Mouse (Mus musculus): Measurements from ENCODE around the gene Oasl1. TPM values are rescaled to one million over a fixed set of nuclear protein-coding genes. Genes with fewer than 3 reads are reported as not detected.

Oasl1 gene
- polyA plus RNA-seq, 1 experiment from 2014 or later = 0.25 TPM

DNA sequence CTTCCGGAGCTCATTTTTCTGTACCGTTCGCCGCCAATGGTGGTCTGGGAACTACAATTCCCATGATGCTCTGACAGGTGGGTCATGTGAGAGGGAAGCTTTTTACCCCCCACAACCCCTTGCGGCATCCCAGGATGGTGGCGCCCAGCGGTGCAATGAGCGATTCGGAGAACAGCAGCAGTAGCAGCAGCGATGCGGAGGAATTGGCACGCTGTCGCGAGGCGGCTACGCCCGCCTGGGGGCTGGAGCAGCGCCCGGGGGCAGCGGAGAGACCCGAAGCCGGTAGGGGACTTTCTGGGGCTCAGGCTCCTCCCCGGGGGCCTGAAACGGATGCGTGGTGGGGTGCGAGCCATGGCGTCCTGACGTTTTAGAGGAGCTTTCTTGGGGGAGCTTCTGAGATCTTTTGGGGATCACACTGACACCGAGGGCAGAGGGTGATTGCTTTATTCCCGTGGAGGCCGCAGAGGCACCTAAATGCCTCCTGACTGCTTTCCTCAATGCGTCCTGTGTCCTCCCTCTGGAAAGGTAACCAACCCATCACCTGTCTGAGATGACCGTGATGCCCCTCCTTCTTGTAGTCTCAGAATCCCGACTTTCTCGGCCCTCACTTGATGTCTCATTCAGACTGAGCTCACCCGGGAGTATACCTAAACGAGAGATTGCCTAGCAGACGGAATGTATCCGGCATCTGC, 19.2 kb downstream of the Oasl1 start, which contains the start of gene 2210016L21Rik:
Gene 2210016L21Rik, plus strand, starts transcription at position 85 of the 692 bp plus-strand sequence.
- WGBS = 1% methylated on average over 39 of the region's 39 CpGs
- peaks cover 16% of the 10 kb centered on the region for H3K36me3 ChIP-seq (replicated peaks; ENCODE audit: control insufficient read depth, insufficient read depth)
- ATAC-seq (ENCODE audit: low FRiP score) = peak; percentile 94
- 0 out of 2 replicates have a peak, but pooled peaks cover 5% of the 10 kb centered on the region for H3K4me1 ChIP-seq (replicated peaks; ENCODE audit: control insufficient read depth, insufficient read depth, low read length)
- H3K9me3 ChIP-seq (ENCODE audit: control insufficient read depth, low read length) = no peaks in the 10 kb centered on the region
- H3K9ac ChIP-seq = peak within 1 kb of the TSS; percentile 92
- H3K27me3 ChIP-seq (ENCODE audit: control insufficient read depth, insufficient read depth, low read length) = no peaks in the 10 kb centered on the region
- H3K27ac ChIP-seq = peak within 1 kb of the TSS; percentile 87
- H3K4me2 ChIP-seq (replicated peaks) = peak within 1 kb of the TSS; percentile 75
- DNase-seq (ENCODE audit: low spot score) = peak; percentile 90
- peak within 1 kb of the TSS; percentile 80 for H3K4me3 ChIP-seq (replicated peaks; ENCODE audit: low read length)

DNA sequence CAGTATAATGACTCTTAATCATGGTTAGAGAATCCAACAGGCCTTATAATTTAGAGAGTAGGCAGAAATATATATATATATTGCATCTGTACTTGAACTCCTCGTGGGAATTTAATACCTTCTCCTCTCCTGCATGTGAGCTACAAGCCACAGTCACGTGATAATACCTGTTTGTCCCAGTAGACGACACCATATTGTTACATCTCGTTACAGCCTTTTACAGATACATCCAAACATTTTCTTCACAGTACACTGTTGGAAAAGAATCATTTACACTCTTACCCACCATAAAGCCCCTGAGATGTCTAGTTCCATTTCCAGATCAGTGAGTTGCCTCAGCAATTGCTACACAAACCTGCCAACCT, 19.7 kb downstream of the Oasl1 start:
- DNase-seq (ENCODE audit: low spot score) = no peak
- Histone ChIP-seq H3K4me2 (replicated peaks) (peak overlapping the region; percentile 75), H3K4me3 (replicated peaks; ENCODE audit: low read length) (peak overlapping the region; percentile 80), H3K27me3 (ENCODE audit: control insufficient read depth, insufficient read depth, low read length) (no peaks in the 10 kb centered on the region), H3K36me3 (replicated peaks; ENCODE audit: control insufficient read depth, insufficient read depth) (peaks cover 22% of the 10 kb centered on the region), H3K9ac (peak overlapping the region; percentile 92), H3K27ac (peak overlapping the region; percentile 87), H3K9me3 (ENCODE audit: control insufficient read depth, low read length) (no peaks in the 10 kb centered on the region), H3K4me1 (replicated peaks; ENCODE audit: control insufficient read depth, insufficient read depth, low read length) (0 out of 2 replicates have a peak, but pooled peaks cover 5% of the 10 kb centered on the region)
- WGBS = 32% methylated on average over 4 of the region's 4 CpGs
- no peak for ATAC-seq (ENCODE audit: low FRiP score)

DNA sequence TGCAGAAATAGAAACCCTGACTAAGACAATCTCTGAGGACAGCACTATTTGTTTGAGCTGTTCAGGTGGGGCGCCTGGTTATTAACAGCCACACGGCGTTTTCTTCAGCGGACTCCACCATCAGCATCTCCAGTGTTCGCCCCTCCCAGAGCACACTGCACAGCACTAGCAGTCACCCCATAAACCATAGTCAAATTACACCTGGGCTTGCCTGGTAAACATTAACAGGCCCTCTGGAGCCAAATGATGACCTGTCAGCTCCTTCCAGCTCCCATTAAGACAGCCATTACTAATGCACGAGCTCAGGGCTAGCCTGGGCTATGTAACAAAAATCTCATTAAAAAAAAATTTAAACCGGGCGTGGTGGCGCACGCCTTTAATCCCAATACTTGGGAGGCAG, 22.0 kb downstream of the Oasl1 start:
- no peak for DNase-seq (ENCODE audit: low spot score)
- 0 out of 2 replicates have a peak, but pooled peaks cover 5% of the 10 kb centered on the region for H3K4me1 ChIP-seq (replicated peaks; ENCODE audit: control insufficient read depth, insufficient read depth, low read length)
- no peak overlapping the region for H3K9ac ChIP-seq
- H3K4me3 ChIP-seq (replicated peaks; ENCODE audit: low read length) = no peak overlapping the region
- no peaks in the 10 kb centered on the region for H3K9me3 ChIP-seq (ENCODE audit: control insufficient read depth, low read length)
- H3K36me3 ChIP-seq (replicated peaks; ENCODE audit: control insufficient read depth, insufficient read depth) = peaks cover 43% of the 10 kb centered on the region
- no peak overlapping the region for H3K4me2 ChIP-seq (replicated peaks)
- no peaks in the 10 kb centered on the region for H3K27me3 ChIP-seq (ENCODE audit: control insufficient read depth, insufficient read depth, low read length)
- H3K27ac ChIP-seq = no peak overlapping the region
- ATAC-seq (ENCODE audit: low FRiP score) = no peak
- 95% methylated on average over 10 of the region's 10 CpGs for WGBS

DNA sequence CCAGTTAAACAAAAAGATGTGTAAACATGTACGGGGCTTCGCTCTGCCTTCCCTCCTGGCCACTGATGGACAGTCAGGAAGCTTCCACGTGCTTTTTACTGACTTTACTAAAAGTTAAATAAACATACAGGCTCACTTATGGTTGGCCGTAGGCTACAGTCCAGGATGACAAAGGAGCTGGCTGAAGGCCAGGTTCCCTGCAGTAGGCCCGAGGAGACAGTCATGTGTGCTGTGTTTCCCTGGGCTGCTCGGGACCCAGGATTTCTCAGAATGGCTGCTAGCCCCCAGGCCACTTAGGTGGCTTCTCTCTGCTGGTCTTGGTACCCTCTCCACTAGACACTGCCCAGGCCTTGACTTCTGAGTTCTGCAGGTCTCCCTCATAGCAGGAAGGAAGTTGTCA, 25.9 kb downstream of the Oasl1 start:
- H3K9ac ChIP-seq = no peak overlapping the region
- H3K4me1 ChIP-seq (replicated peaks; ENCODE audit: control insufficient read depth, insufficient read depth, low read length) = no peaks in the 10 kb centered on the region
- H3K36me3 ChIP-seq (replicated peaks; ENCODE audit: control insufficient read depth, insufficient read depth) = peaks cover 47% of the 10 kb centered on the region
- ATAC-seq (ENCODE audit: low FRiP score) = no peak
- H3K9me3 ChIP-seq (ENCODE audit: control insufficient read depth, low read length) = no peaks in the 10 kb centered on the region
- no peaks in the 10 kb centered on the region for H3K27me3 ChIP-seq (ENCODE audit: control insufficient read depth, insufficient read depth, low read length)
- no peak overlapping the region for H3K27ac ChIP-seq
- peak; percentile 63 for DNase-seq (ENCODE audit: low spot score)
- H3K4me3 ChIP-seq (replicated peaks; ENCODE audit: low read length) = no peak overlapping the region
- H3K4me2 ChIP-seq (replicated peaks) = no peak overlapping the region
- 56% methylated on average over 6 of the region's 6 CpGs for WGBS

DNA sequence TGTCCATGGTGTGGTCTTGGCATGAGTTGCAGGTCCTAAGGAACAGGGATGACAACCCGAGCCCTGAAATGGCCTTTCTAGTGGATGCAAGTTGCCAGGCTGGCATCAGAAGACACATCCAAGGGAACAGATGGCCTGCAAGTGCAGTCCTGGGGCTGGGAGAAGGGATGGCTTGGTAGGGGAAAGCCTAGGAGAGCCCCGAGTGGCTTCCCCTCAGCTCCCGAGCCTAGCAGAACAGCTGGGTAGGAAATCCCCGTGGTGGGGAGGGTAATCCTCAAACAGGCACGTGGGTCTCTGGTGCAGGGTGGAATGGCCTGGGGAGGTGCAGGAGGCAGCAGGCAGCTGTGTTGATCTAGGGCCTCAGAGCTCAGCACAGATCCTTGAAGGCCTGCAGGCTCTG, 26.3 kb downstream of the Oasl1 start:
- H3K9me3 ChIP-seq (ENCODE audit: control insufficient read depth, low read length) = no peaks in the 10 kb centered on the region
- H3K4me2 ChIP-seq (replicated peaks) = no peak overlapping the region
- DNase-seq (ENCODE audit: low spot score) (no peak), ATAC-seq (ENCODE audit: low FRiP score) (no peak)
- no peaks in the 10 kb centered on the region for H3K27me3 ChIP-seq (ENCODE audit: control insufficient read depth, insufficient read depth, low read length)
- no peak overlapping the region for H3K27ac ChIP-seq
- WGBS = 55% methylated on average over 5 of the region's 5 CpGs
- H3K9ac ChIP-seq = no peak overlapping the region
- no peak overlapping the region for H3K4me3 ChIP-seq (replicated peaks; ENCODE audit: low read length)
- peaks cover 47% of the 10 kb centered on the region for H3K36me3 ChIP-seq (replicated peaks; ENCODE audit: control insufficient read depth, insufficient read depth)
- H3K4me1 ChIP-seq (replicated peaks; ENCODE audit: control insufficient read depth, insufficient read depth, low read length) = no peaks in the 10 kb centered on the region

DNA sequence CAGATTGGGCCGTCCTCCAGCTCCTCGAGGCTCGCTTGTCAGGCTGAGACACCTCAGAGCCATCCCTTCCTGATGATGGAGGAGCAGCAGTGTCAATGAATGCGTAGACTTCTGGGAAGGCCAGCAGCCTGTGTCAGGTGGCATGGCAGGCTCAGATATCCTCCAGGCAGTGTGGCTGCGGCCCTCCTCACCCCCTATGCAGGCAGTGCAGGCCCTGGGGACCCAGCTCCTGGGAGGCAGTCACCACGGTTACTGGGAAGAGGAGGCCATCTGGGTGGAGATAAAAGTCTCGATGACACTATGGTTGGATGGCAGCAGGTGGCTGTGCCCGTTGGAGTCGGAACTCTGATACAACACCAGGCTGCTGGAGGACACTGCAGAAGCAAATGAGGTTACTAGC, 26.8 kb downstream of the Oasl1 start:
- H3K9me3 ChIP-seq (ENCODE audit: control insufficient read depth, low read length) = no peaks in the 10 kb centered on the region
- H3K27ac ChIP-seq = no peak overlapping the region
- no peaks in the 10 kb centered on the region for H3K4me1 ChIP-seq (replicated peaks; ENCODE audit: control insufficient read depth, insufficient read depth, low read length)
- ATAC-seq (ENCODE audit: low FRiP score) = no peak
- no peak overlapping the region for H3K4me3 ChIP-seq (replicated peaks; ENCODE audit: low read length)
- H3K4me2 ChIP-seq (replicated peaks) = no peak overlapping the region
- no peaks in the 10 kb centered on the region for H3K27me3 ChIP-seq (ENCODE audit: control insufficient read depth, insufficient read depth, low read length)
- no peak for DNase-seq (ENCODE audit: low spot score)
- WGBS = 67% methylated on average over 9 of the region's 9 CpGs
- no peak overlapping the region for H3K9ac ChIP-seq
- H3K36me3 ChIP-seq (replicated peaks; ENCODE audit: control insufficient read depth, insufficient read depth) = peaks cover 47% of the 10 kb centered on the region

DNA sequence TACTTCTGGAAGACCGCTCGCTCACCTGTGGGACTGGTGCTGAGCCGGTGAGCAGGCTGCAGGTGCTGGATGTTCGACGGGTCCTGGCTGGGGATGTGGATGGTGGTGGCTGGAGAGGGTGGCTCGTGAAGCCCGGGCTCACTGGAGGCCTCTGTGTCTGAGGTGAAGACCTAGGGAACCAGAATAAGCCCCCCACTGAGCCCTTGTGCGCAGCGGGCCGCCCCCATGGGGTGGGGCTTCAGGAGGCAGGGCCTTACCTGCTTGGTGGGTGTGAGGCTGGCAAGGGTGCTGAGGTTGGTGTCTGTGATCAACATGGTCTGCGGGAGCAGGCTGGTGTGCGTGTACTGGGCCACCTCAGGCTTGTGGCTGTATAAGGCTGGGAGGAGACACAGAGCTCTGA, 27.6 kb downstream of the Oasl1 start:
- 69% methylated on average over 12 of the region's 12 CpGs for WGBS
- Histone ChIP-seq H3K4me2 (replicated peaks) (no peak overlapping the region), H3K27me3 (ENCODE audit: control insufficient read depth, insufficient read depth, low read length) (no peaks in the 10 kb centered on the region), H3K9ac (no peak overlapping the region), H3K27ac (no peak overlapping the region), H3K36me3 (replicated peaks; ENCODE audit: control insufficient read depth, insufficient read depth) (peaks cover 45% of the 10 kb centered on the region), H3K4me1 (replicated peaks; ENCODE audit: control insufficient read depth, insufficient read depth, low read length) (no peaks in the 10 kb centered on the region), H3K4me3 (replicated peaks; ENCODE audit: low read length) (no peak overlapping the region), H3K9me3 (ENCODE audit: control insufficient read depth, low read length) (no peaks in the 10 kb centered on the region)
- no peak for ATAC-seq (ENCODE audit: low FRiP score)
- DNase-seq (ENCODE audit: low spot score) = no peak

DNA sequence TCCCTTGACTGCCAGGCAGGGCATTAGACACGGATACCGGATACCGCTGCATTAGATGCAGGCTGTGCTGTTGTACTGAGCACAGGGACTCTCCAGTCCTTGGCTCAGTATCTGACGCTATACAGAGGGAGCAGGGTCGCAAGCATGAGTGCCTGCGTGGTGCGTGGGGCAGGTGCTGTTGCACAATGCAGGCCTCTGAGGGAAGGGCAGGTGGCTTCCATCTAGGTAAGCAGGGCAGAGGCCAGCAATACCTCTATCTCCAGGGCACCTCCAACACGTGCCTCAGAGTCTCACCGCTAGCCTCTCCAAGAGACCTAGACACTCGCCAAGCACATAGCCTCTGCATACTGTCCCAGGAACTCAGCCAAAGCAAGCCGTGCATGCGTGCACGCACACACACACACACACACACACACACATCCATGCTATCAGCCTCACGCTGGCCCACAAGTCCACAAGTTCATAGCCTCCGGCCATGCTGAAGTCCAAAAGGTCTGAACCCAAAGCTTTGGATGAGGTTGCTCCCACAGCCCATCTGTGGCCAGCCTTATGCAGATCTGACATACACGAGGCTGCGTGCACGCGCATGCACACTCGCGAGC, 28.3 kb downstream of the Oasl1 start:
- Histone ChIP-seq H3K9me3 (ENCODE audit: control insufficient read depth, low read length) (no peaks in the 10 kb centered on the region), H3K4me2 (replicated peaks) (no peak overlapping the region), H3K9ac (no peak overlapping the region), H3K27ac (no peak overlapping the region), H3K4me1 (replicated peaks; ENCODE audit: control insufficient read depth, insufficient read depth, low read length) (no peaks in the 10 kb centered on the region), H3K27me3 (ENCODE audit: control insufficient read depth, insufficient read depth, low read length) (no peaks in the 10 kb centered on the region), H3K4me3 (replicated peaks; ENCODE audit: low read length) (no peak overlapping the region), H3K36me3 (replicated peaks; ENCODE audit: control insufficient read depth, insufficient read depth) (peaks cover 38% of the 10 kb centered on the region)
- no peak for DNase-seq (ENCODE audit: low spot score)
- WGBS = 85% methylated on average over 21 of the region's 21 CpGs
- ATAC-seq (ENCODE audit: low FRiP score) = peak; percentile 19; the same call in 1 of the 2 replicates

DNA sequence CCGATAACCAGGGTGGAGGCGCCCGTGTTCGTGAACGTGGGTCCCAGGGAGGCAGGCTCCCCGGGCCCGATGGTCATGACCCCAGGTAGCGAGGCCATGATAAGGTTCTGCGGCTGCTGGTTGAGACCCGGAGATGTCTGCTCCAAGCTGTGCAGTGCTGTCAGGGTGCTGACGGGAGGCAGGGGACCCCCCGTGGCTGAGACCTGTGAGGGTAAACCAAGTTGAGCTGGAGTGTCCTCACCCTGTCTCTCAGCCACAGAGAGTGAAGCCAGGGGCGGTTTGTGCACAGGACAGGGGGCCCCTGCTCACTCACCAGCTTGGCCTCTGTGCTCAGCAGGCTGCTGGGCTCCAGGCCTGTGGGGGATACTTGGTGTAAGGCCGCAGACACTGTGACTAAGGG, 30.3 kb downstream of the Oasl1 start:
- no peak overlapping the region for H3K4me3 ChIP-seq (replicated peaks; ENCODE audit: low read length)
- 90% methylated on average over 14 of the region's 14 CpGs for whole genome bisulfite sequencing

More for the DNA sequence above, 30.3 kb downstream of the Oasl1 start:
- ATAC-seq (ENCODE audit: low FRiP score) (no peak), DNase-seq (ENCODE audit: low spot score) (no peak)
- no peaks in the 10 kb centered on the region for H3K9me3 ChIP-seq (ENCODE audit: control insufficient read depth, low read length)
- H3K36me3 ChIP-seq (replicated peaks; ENCODE audit: control insufficient read depth, insufficient read depth) = peaks cover 20% of the 10 kb centered on the region
- no peaks in the 10 kb centered on the region for H3K27me3 ChIP-seq (ENCODE audit: control insufficient read depth, insufficient read depth, low read length)
- H3K27ac ChIP-seq = no peak overlapping the region
- no peak overlapping the region for H3K4me2 ChIP-seq (replicated peaks)
- no peak overlapping the region for H3K9ac ChIP-seq
- H3K4me1 ChIP-seq (replicated peaks; ENCODE audit: control insufficient read depth, insufficient read depth, low read length) = no peaks in the 10 kb centered on the region
